Mouse (Mus musculus): ENCODE data around the gene Vmn1r4. TPM values are rescaled to one million over a fixed set of nuclear protein-coding genes. Genes with fewer than 3 reads are reported as not detected.

Gene Vmn1r4
- polyA plus RNA-seq, 1 experiment = 0.02 TPM

DNA sequence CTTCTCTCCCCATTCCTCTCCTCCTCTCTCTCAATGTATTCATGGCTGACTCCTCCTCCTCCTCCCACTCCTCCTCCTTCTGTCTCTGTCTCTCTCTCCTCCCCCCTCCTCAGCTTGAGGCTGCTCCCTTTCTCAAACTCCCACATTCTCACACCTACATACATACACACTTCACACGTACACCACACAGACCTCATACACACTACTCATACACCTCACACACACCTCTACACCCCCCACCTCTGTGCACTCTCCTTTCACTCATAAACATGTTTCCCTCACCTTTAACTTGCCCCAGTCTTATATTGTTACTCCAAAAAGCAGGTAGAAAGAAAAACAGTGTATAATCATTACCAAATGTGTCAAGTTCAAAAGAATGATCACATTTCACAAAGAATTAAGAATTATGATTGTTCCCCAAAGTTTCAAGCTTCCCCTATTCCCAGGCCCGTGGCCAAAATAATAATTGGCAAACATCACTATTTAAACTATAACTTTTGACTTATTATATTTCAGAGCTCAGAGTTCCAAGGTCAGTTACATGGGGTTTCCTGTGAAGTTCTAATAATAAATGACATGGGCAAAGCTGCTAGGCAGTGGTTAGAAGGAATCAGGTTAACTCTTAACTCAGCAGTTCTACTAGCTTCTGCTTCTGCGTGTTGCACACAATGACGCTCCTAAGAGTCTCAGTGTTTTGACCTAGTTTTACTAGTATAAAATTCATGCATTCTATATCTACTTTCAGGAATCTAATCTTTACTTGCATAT, 8.0 kb downstream of the Vmn1r4 start:
- no peak overlapping the region for H3K4me3 ChIP-seq
- TF ChIP-seq MYOG (IDR thresholded peaks at IDR 0.05; ENCODE audit: control insufficient read depth in 1 of 3, insufficient read depth in 1 of 3, insufficient read length in 2 of 3, low read depth in 2 of 3) (no peak), MAX (IDR thresholded peaks at IDR 0.05; ENCODE audit: low read depth) (no peak), USF1 (IDR thresholded peaks at IDR 0.05; ENCODE audit: low read depth) (no peak), POLR2AphosphoS2 (IDR thresholded peaks at IDR 0.05; ENCODE audit: insufficient read length, low read depth) (no peak), E2F4 (IDR thresholded peaks at IDR 0.05; ENCODE audit: insufficient read depth) (no peak), REST (IDR thresholded peaks at IDR 0.05; ENCODE audit: insufficient read depth, insufficient read length) (no peak), TCF12 (IDR thresholded peaks at IDR 0.05; ENCODE audit: insufficient read depth, poor library complexity, severe bottlenecking) (no peak), SRF (IDR thresholded peaks at IDR 0.05; ENCODE audit: control insufficient read depth, insufficient read length, low read depth) (no peak), MYOD1 (IDR thresholded peaks at IDR 0.05; ENCODE audit: control insufficient read depth in 1 of 3, insufficient read length in 2 of 3, low read depth in 2 of 3) (no peak), CEBPB (IDR thresholded peaks at IDR 0.05; ENCODE audit: insufficient read depth, poor library complexity, severe bottlenecking) (no peak), TCF3 (IDR thresholded peaks at IDR 0.05; ENCODE audit: insufficient read length, low read depth) (no peak), POLR2A (IDR thresholded peaks at IDR 0.05; ENCODE audit: insufficient read length, low read depth) (no peak)
- no peak overlapping the region for H3K4me2 ChIP-seq (ENCODE audit: low read depth)
- no peaks in the 10 kb centered on the region for H3K79me2 ChIP-seq (ENCODE audit: control insufficient read depth, insufficient read depth)
- H3ac ChIP-seq (ENCODE audit: control insufficient read depth, insufficient read length) = no peak overlapping the region
- no peaks in the 10 kb centered on the region for H3K27me3 ChIP-seq (ENCODE audit: control insufficient read depth, insufficient read depth, insufficient read length)
- H3K36me3 ChIP-seq (ENCODE audit: control insufficient read depth, insufficient read depth) = no peaks in the 10 kb centered on the region

DNA sequence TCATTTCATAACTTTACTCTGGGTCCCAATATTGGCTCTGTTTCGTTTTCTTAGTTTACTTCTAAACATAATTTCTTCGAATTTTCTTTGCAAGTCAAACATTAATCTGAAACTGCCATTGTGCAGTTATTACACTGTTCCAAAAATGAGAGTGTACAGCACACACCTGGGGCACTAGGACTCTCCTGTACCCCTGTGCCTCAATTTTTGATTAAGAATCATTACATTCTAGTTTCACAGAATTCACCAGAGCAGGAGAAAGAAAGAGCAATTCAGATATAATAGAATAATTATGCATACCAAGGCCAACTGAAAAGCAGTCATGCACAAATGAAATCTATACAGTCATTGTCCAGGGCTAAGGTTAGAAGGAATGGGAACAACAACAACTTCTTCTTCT, 8.6 kb downstream of the Vmn1r4 start:
- no peak overlapping the region for H3K4me2 ChIP-seq (ENCODE audit: low read depth)
- no peak for TF ChIP-seq MYOD1 (IDR thresholded peaks at IDR 0.05; ENCODE audit: control insufficient read depth in 1 of 3, insufficient read length in 2 of 3, low read depth in 2 of 3)
- TF ChIP-seq CEBPB (IDR thresholded peaks at IDR 0.05; ENCODE audit: insufficient read depth, poor library complexity, severe bottlenecking) = no peak
- TF ChIP-seq USF1 (IDR thresholded peaks at IDR 0.05; ENCODE audit: low read depth) = no peak
- no peak for TF ChIP-seq TCF12 (IDR thresholded peaks at IDR 0.05; ENCODE audit: insufficient read depth, poor library complexity, severe bottlenecking)
- no peak for TF ChIP-seq POLR2A (IDR thresholded peaks at IDR 0.05; ENCODE audit: insufficient read length, low read depth)
- no peak for TF ChIP-seq MYOG (IDR thresholded peaks at IDR 0.05; ENCODE audit: control insufficient read depth in 1 of 3, insufficient read depth in 1 of 3, insufficient read length in 2 of 3, low read depth in 2 of 3)
- no peak for TF ChIP-seq POLR2AphosphoS2 (IDR thresholded peaks at IDR 0.05; ENCODE audit: insufficient read length, low read depth)
- TF ChIP-seq E2F4 (IDR thresholded peaks at IDR 0.05; ENCODE audit: insufficient read depth) = no peak
- TF ChIP-seq TCF3 (IDR thresholded peaks at IDR 0.05; ENCODE audit: insufficient read length, low read depth) = no peak
- TF ChIP-seq SRF (IDR thresholded peaks at IDR 0.05; ENCODE audit: control insufficient read depth, insufficient read length, low read depth) = no peak
- TF ChIP-seq MAX (IDR thresholded peaks at IDR 0.05; ENCODE audit: low read depth) = no peak
- no peak for TF ChIP-seq REST (IDR thresholded peaks at IDR 0.05; ENCODE audit: insufficient read depth, insufficient read length)
- H3ac ChIP-seq (ENCODE audit: control insufficient read depth, insufficient read length) = no peak overlapping the region
- no peaks in the 10 kb centered on the region for H3K36me3 ChIP-seq (ENCODE audit: control insufficient read depth, insufficient read depth)
- no peaks in the 10 kb centered on the region for H3K27me3 ChIP-seq (ENCODE audit: control insufficient read depth, insufficient read depth, insufficient read length)
- no peak overlapping the region for H3K4me3 ChIP-seq
- no peaks in the 10 kb centered on the region for H3K79me2 ChIP-seq (ENCODE audit: control insufficient read depth, insufficient read depth)

DNA sequence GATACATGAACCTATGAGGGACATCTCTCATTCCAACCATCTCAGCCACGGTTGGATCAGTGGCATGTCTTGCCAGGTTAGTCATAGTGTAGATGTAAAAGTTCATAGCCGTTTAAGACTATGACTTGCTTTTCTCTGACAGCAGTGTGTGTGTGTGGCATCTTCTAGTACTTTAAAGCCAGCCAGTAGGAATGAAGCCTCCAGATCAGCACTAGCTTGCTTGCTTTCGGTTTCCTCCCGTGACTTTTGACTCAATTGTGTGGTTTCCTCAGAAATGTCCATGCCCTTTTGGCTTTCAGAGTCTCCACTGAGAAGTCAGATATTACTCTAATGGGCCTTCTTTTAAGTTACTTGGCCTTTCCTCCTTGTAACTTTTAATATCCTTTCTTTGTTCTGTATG, 10.6 kb downstream of the Vmn1r4 start:
- Histone ChIP-seq H3K4me3 (no peak overlapping the region), H3K4me2 (ENCODE audit: low read depth) (peak overlapping the region; percentile 30), H3K79me2 (ENCODE audit: control insufficient read depth, insufficient read depth) (no peaks in the 10 kb centered on the region), H3K27me3 (ENCODE audit: control insufficient read depth, insufficient read depth, insufficient read length) (no peaks in the 10 kb centered on the region), H3K36me3 (ENCODE audit: control insufficient read depth, insufficient read depth) (no peaks in the 10 kb centered on the region), H3ac (ENCODE audit: control insufficient read depth, insufficient read length) (no peak overlapping the region)
- TF ChIP-seq REST (IDR thresholded peaks at IDR 0.05; ENCODE audit: insufficient read depth, insufficient read length) (no peak), MAX (IDR thresholded peaks at IDR 0.05; ENCODE audit: low read depth) (no peak), CEBPB (IDR thresholded peaks at IDR 0.05; ENCODE audit: insufficient read depth, poor library complexity, severe bottlenecking) (no peak), E2F4 (IDR thresholded peaks at IDR 0.05; ENCODE audit: insufficient read depth) (no peak), USF1 (IDR thresholded peaks at IDR 0.05; ENCODE audit: low read depth) (no peak), TCF12 (IDR thresholded peaks at IDR 0.05; ENCODE audit: insufficient read depth, poor library complexity, severe bottlenecking) (no peak), TCF3 (IDR thresholded peaks at IDR 0.05; ENCODE audit: insufficient read length, low read depth) (no peak), SRF (IDR thresholded peaks at IDR 0.05; ENCODE audit: control insufficient read depth, insufficient read length, low read depth) (no peak), POLR2A (IDR thresholded peaks at IDR 0.05; ENCODE audit: insufficient read length, low read depth) (no peak), POLR2AphosphoS2 (IDR thresholded peaks at IDR 0.05; ENCODE audit: insufficient read length, low read depth) (no peak), MYOD1 (IDR thresholded peaks at IDR 0.05; ENCODE audit: control insufficient read depth in 1 of 3, insufficient read length in 2 of 3, low read depth in 2 of 3) (no peak), MYOG (IDR thresholded peaks at IDR 0.05; ENCODE audit: control insufficient read depth in 1 of 3, insufficient read depth in 1 of 3, insufficient read length in 2 of 3, low read depth in 2 of 3) (no peak)

DNA sequence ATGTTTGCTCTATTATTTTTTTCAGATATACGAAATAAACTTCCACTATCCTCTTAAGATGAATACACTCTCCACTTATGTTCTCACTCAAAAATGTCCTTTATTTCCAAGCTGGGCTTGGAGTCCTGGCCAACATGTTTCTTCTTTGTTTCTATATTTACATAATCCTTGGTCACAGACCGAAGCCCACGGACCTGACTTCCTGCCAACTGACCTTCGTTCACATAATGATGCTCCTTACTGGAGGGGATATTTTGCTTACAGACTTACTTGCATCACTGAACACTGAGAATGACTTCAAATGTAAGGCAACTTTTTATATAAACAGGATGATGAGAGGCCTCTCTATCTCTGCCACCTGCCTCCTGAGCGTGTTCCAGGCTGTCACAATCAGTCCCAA, 32.6 kb downstream of the Vmn1r4 start:
- Histone ChIP-seq H3K36me3 (ENCODE audit: control insufficient read depth, insufficient read depth) (no peaks in the 10 kb centered on the region), H3K27me3 (ENCODE audit: control insufficient read depth, insufficient read depth, insufficient read length) (no peaks in the 10 kb centered on the region), H3ac (ENCODE audit: control insufficient read depth, insufficient read length) (no peak overlapping the region), H3K4me3 (no peak overlapping the region), H3K4me2 (ENCODE audit: low read depth) (no peak overlapping the region), H3K79me2 (ENCODE audit: control insufficient read depth, insufficient read depth) (no peaks in the 10 kb centered on the region)
- TF ChIP-seq POLR2AphosphoS2 (IDR thresholded peaks at IDR 0.05; ENCODE audit: insufficient read length, low read depth) (no peak), USF1 (IDR thresholded peaks at IDR 0.05; ENCODE audit: low read depth) (no peak), CEBPB (IDR thresholded peaks at IDR 0.05; ENCODE audit: insufficient read depth, poor library complexity, severe bottlenecking) (no peak), MAX (IDR thresholded peaks at IDR 0.05; ENCODE audit: low read depth) (no peak), E2F4 (IDR thresholded peaks at IDR 0.05; ENCODE audit: insufficient read depth) (no peak), TCF12 (IDR thresholded peaks at IDR 0.05; ENCODE audit: insufficient read depth, poor library complexity, severe bottlenecking) (no peak), TCF3 (IDR thresholded peaks at IDR 0.05; ENCODE audit: insufficient read length, low read depth) (no peak), SRF (IDR thresholded peaks at IDR 0.05; ENCODE audit: control insufficient read depth, insufficient read length, low read depth) (no peak), MYOG (IDR thresholded peaks at IDR 0.05; ENCODE audit: control insufficient read depth in 1 of 3, insufficient read depth in 1 of 3, insufficient read length in 2 of 3, low read depth in 2 of 3) (no peak), MYOD1 (IDR thresholded peaks at IDR 0.05; ENCODE audit: control insufficient read depth in 1 of 3, insufficient read length in 2 of 3, low read depth in 2 of 3) (no peak), POLR2A (IDR thresholded peaks at IDR 0.05; ENCODE audit: insufficient read length, low read depth) (no peak), REST (IDR thresholded peaks at IDR 0.05; ENCODE audit: insufficient read depth, insufficient read length) (no peak)

All from myocyte (in vitro differentiated cells).